Mouse (Mus musculus) thymus, adult 2 months (tissue): ENCODE results near the gene Ino80d.

ENCODE experiments used
- CTCF ChIP-seq: fragments of 200-500 bp; IDR thresholded peaks from 2 replicates; pipeline ENCODE4 v1.5.1; 2012; ENCODE audit warnings: mild to moderate bottlenecking, control low read depth, low read length, moderate library complexity, borderline replicate concordance; ENCODE audit not compliant: control insufficient read depth, poor library complexity, insufficient read depth; ENCODE audit errors: extremely low read depth
- POLR2A ChIP-seq: fragments of 200-500 bp; IDR thresholded peaks from 2 replicates; pipeline ENCODE4 v1.6.1; 2012; ENCODE audit warnings: mild to moderate bottlenecking, low read length, control low read depth, moderate library complexity; ENCODE audit not compliant: control insufficient read depth, poor library complexity, insufficient read depth; ENCODE audit errors: extremely low read depth

- TF ChIP-seq CTCF: no peak
- no peak for TF ChIP-seq POLR2A
Measured at GRCm38 (mm10) chr1:63131766-63132165, 17.3 kb upstream of the Ino80d start.
